Mouse (Mus musculus) ES-Bruce4 (cell line): ENCODE data around the gene Aak1.

Experiments
- CTCF ChIP-seq: IDR thresholded peaks from one replicate; pipeline ENCODE4 v1.8.1; 2011; ENCODE audit warnings: low read depth, low read length
- POLR2A ChIP-seq: IDR thresholded peaks from one replicate; pipeline ENCODE4 v1.8.1; 2011; ENCODE audit warnings: low read length; ENCODE audit not compliant: insufficient read depth

- TF ChIP-seq CTCF (no peak), POLR2A (no peak)
Observed at GRCm38 (mm10) chr6:87026980-87027379, 177.7 kb downstream of the Aak1 start.
